Mouse (Mus musculus): ENCODE results near the gene Olfr488.
"Not testable (repeated sequence)": the region's sequence is repeated elsewhere in the genome, so short reads cannot be mapped to it uniquely, and the experiment has no call there.

Gene Olfr488

DNA sequence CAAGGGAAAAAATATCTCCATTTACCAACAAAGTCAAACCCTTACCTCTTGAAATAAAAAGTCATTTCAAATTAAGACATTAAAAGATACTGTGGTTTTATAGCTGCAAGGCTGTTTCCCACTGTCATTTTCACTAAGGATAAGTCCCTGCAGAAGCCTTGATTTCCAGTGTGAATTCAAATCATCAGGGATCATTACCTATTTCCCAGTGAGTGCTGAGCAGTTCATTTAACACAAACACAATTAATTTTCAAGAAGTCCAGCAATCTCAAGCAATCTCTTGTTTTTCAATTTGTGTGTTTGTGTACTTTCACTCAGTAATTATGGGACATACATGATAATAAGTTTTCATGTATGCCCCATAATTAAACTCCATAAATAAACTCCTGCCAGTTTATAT, at the start of gene Olfr488:
Gene Olfr488, minus strand, starts transcription at position 101 of the 400 bp plus-strand sequence.
- DNase-seq: no peak

DNA sequence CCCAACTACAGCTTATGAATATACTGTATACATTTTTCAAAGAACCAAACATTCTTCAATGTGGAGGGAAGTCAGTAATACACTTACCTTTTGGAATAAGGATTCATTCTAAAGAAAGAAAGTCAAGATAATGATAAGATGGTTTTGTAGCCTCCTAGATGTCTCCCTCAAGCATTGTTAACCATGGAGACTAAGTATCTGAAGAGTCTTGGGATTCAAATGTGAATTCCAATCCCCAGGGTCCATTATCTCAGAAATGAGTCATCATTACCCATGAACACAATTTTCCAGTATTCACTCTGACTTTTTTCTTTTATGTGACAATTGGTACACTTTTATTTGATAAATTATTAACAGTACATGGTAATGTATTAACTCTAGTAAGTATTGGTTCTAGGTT, 30.7 kb upstream of the Olfr488 start, which contains the start of gene Olfr490:
Gene Olfr490, minus strand, starts transcription at position 101 of the 400 bp plus-strand sequence.
- no peak for DNase-seq

DNA sequence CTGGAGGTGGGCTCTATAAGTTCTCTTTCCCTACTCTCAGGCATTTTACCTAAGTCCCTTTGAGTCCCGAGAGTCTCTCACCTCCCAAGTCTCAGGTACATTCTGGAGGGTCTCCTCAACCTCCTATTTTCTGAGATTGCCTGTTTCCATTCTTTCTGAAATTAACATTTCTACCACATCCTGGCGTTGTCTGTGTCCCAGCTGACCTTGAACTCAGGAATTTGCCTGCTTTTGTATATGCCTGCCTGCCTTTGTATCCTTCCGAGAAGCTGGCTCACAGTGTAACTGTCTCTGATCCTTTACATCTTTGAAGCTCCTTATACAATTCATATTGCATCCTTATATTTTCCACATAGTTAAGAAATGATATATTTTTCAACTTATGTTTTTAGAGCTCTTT, 24.6 kb downstream of the Olfr488 start:
- DNase-seq: no peak

- not testable (repeated sequence) for DNase-seq
Observed at GRCm38 (mm10) chr7:108214536-108214935, 43.6 kb downstream of the Olfr488 start, which contains the start of gene Olfr487. Gene Olfr487, minus strand, starts transcription at chr7:108214636.
